In genomic region chr6:30749892-30750291, GRCm38 (mm10) we compare ENCODE assay signal across 22 mouse cellular contexts. TPM values are rescaled to one million over a fixed set of nuclear protein-coding genes. Genes with fewer than 3 reads are reported as not detected.
DNase-seq lines count a peak whose midpoint lies in the region; ATAC-seq and TF ChIP-seq lines count a peak whose summit lies in the region.
"Had no signal": no experiment of that assay in that cellular context is flagged by ENCODE, and none has a peak within 500 bp of the region (broad histone marks: within the 10 kb centered on the region; RNA-seq: fewer than 3 reads in every experiment).

No protein-coding gene starts in this region.

- H3K36me3 ChIP-seq in embryonic facial prominence, embryonic 11.5 days (replicated peaks; ENCODE audit: control insufficient read depth, insufficient read depth, low read depth, low read length): peaks cover 8% of the 10 kb centered on the region
- H3K36me3 ChIP-seq in embryonic facial prominence, embryonic 10.5 days (replicated peaks): peaks cover 62% of the 10 kb centered on the region
- peaks cover 60% of the 10 kb centered on the region for H3K36me3 ChIP-seq in heart, embryonic 13.5 days
- peaks cover 59% of the 10 kb centered on the region for H3K36me3 ChIP-seq in kidney, embryonic 15.5 days
- H3K36me3 ChIP-seq in kidney, adult 2 months (ENCODE audit: control insufficient read depth, insufficient read depth, low read length): no peaks in the 10 kb centered on the region; the same call in none of the 2 replicates
- peaks cover 57% of the 10 kb centered on the region for H3K36me3 ChIP-seq in limb, embryonic 12.5 days

- no peak overlapping the region for H3K4me3 ChIP-seq in embryonic facial prominence, embryonic 11.5 days (ENCODE audit: low read depth, low read length)
- no peak overlapping the region for H3K4me3 ChIP-seq in embryonic facial prominence, embryonic 10.5 days
- H3K4me3 ChIP-seq in heart, embryonic 13.5 days: no peak overlapping the region
- no peak overlapping the region for H3K4me3 ChIP-seq in kidney, embryonic 15.5 days (replicated peaks)
- H3K4me3 ChIP-seq in kidney, adult 2 months (ENCODE audit: insufficient read depth, low read depth, low read length): no peak overlapping the region
- no peak overlapping the region for H3K4me3 ChIP-seq in limb, embryonic 12.5 days (replicated peaks)
- H3K4me3 ChIP-seq: embryonic facial prominence, embryonic 15.5 days; hindbrain, embryonic 15.5 days; liver, embryonic 13.5 days; midbrain, embryonic 13.5 days had no signal

- H3K4me1 ChIP-seq in embryonic facial prominence, embryonic 11.5 days (ENCODE audit: control insufficient read depth, insufficient read depth, low read length): no peaks in the 10 kb centered on the region
- H3K4me1 ChIP-seq in embryonic facial prominence, embryonic 10.5 days: no peaks in the 10 kb centered on the region
- H3K4me1 ChIP-seq in heart, embryonic 13.5 days: peaks cover 18% of the 10 kb centered on the region
- peaks cover 2% of the 10 kb centered on the region; the same call in 1 of the 2 replicates for H3K4me1 ChIP-seq in kidney, embryonic 15.5 days
- no peaks in the 10 kb centered on the region for H3K4me1 ChIP-seq in kidney, adult 2 months (ENCODE audit: control insufficient read depth, insufficient read depth, low read length)
- H3K4me1 ChIP-seq in limb, embryonic 12.5 days (replicated peaks): peaks cover 8% of the 10 kb centered on the region
- H3K4me1 ChIP-seq: hindbrain, embryonic 15.5 days; liver, embryonic 13.5 days; midbrain, embryonic 13.5 days had no signal

- H3K4me2 ChIP-seq in embryonic facial prominence, embryonic 11.5 days (ENCODE audit: low read depth, low read length): no peak overlapping the region
- H3K4me2 ChIP-seq in heart, embryonic 13.5 days: no peak overlapping the region
- H3K4me2 ChIP-seq in kidney, embryonic 15.5 days: no peak overlapping the region
- no peak overlapping the region for H3K4me2 ChIP-seq in limb, embryonic 12.5 days
- H3K4me2 ChIP-seq: embryonic facial prominence, embryonic 15.5 days; hindbrain, embryonic 15.5 days; liver, embryonic 13.5 days; midbrain, embryonic 13.5 days had no signal

- peak; percentile 70; the same call in 1 of the 2 replicates for ATAC-seq in embryonic facial prominence, embryonic 11.5 days (replicated peaks; ENCODE audit: insufficient number of reproducible peaks, low FRiP score, low TSS enrichment, low read depth)
- no peak for ATAC-seq in heart, embryonic 13.5 days (ENCODE audit: extremely low read depth, insufficient number of reproducible peaks, low FRiP score, low TSS enrichment)
- peak; percentile 53; the same call in 1 of the 2 replicates for ATAC-seq in kidney, embryonic 15.5 days (replicated peaks; ENCODE audit: low FRiP score)
- peak; percentile 63; the same call in 1 of the 2 replicates for ATAC-seq in limb, embryonic 12.5 days (ENCODE audit: insufficient number of reproducible peaks, insufficient read depth, low FRiP score, low TSS enrichment, low read depth)
- ATAC-seq: midbrain, embryonic 13.5 days had no signal

- no peaks in the 10 kb centered on the region for H3K9me3 ChIP-seq in embryonic facial prominence, embryonic 11.5 days (replicated peaks; ENCODE audit: control insufficient read depth, low read length)
- no peaks in the 10 kb centered on the region for H3K9me3 ChIP-seq in embryonic facial prominence, embryonic 10.5 days
- H3K9me3 ChIP-seq in heart, embryonic 13.5 days: no peaks in the 10 kb centered on the region
- no peaks in the 10 kb centered on the region for H3K9me3 ChIP-seq in kidney, embryonic 15.5 days (replicated peaks)
- H3K9me3 ChIP-seq in limb, embryonic 12.5 days: no peaks in the 10 kb centered on the region
- H3K9me3 ChIP-seq: embryonic facial prominence, embryonic 15.5 days; hindbrain, embryonic 15.5 days; liver, embryonic 13.5 days; megakaryocyte, embryonic 14.5 days; midbrain, embryonic 13.5 days had no signal

- no peak for TF ChIP-seq CTCF in kidney, adult 2 months (conservative IDR thresholded peaks at IDR 0.05; ENCODE audit: insufficient read depth, insufficient read length, low read depth, low read length)

- 62% methylated on average over 1 of the region's 1 CpGs for WGBS in embryonic facial prominence, embryonic 11.5 days
- 84% methylated on average over 1 of the region's 1 CpGs for WGBS in embryonic facial prominence, embryonic 10.5 days
- 44% methylated on average over 1 of the region's 1 CpGs for WGBS in heart, embryonic 13.5 days
- WGBS in kidney, embryonic 15.5 days: 52% methylated on average over 1 of the region's 1 CpGs
- WGBS in kidney, adult 2 months: 40% methylated on average over 1 of the region's 1 CpGs
- WGBS in limb, embryonic 12.5 days: 64% methylated on average over 1 of the region's 1 CpGs

- no peak for TF ChIP-seq POLR2A in kidney, adult 2 months (IDR thresholded peaks at IDR 0.05; ENCODE audit: low read depth, low read length)

- H3K27me3 ChIP-seq in embryonic facial prominence, embryonic 11.5 days (ENCODE audit: control insufficient read depth, insufficient read depth, low read length): no peaks in the 10 kb centered on the region
- no peaks in the 10 kb centered on the region for H3K27me3 ChIP-seq in embryonic facial prominence, embryonic 10.5 days (replicated peaks; ENCODE audit: low read depth, poor library complexity, severe bottlenecking)
- no peaks in the 10 kb centered on the region for H3K27me3 ChIP-seq in heart, embryonic 13.5 days (replicated peaks)
- H3K27me3 ChIP-seq in kidney, embryonic 15.5 days: no peaks in the 10 kb centered on the region
- H3K27me3 ChIP-seq in kidney, adult 2 months (replicated peaks; ENCODE audit: control insufficient read depth, insufficient read depth, low read length): no peaks in the 10 kb centered on the region
- no peaks in the 10 kb centered on the region for H3K27me3 ChIP-seq in limb, embryonic 12.5 days
- H3K27me3 ChIP-seq: embryonic facial prominence, embryonic 15.5 days; hindbrain, embryonic 15.5 days; liver, embryonic 13.5 days; megakaryocyte, embryonic 14.5 days; midbrain, embryonic 13.5 days had no signal

- DNase-seq in embryonic facial prominence, embryonic 11.5 days (ENCODE audit: low spot score): no peak
- no peak for DNase-seq in embryonic facial prominence, embryonic 10.5 days (ENCODE audit: low spot score)
- DNase-seq in heart, adult 18-20 months: no peak
- no peak for DNase-seq in kidney, adult 2 months
- DNase-seq in B cell, adult 2 months: no peak
- DNase-seq: adrenal gland, postnatal 10 days; cerebellum, adult 18-20 months; cerebellum, postnatal 14 days; gastrocnemius, postnatal 14 days; kidney, postnatal 10 days; left cerebral cortex, postnatal 4 days; liver, embryonic 13.5 days; lung, adult 2 months; lung, postnatal 36 days had no signal

- H3K9ac ChIP-seq in embryonic facial prominence, embryonic 11.5 days (replicated peaks; ENCODE audit: low read length): no peak overlapping the region
- no peak overlapping the region for H3K9ac ChIP-seq in heart, embryonic 13.5 days
- H3K9ac ChIP-seq in kidney, embryonic 15.5 days: no peak overlapping the region
- H3K9ac ChIP-seq in limb, embryonic 12.5 days (replicated peaks): no peak overlapping the region
- H3K9ac ChIP-seq: embryonic facial prominence, embryonic 15.5 days; hindbrain, embryonic 15.5 days; liver, embryonic 13.5 days; midbrain, embryonic 13.5 days had no signal

- H3K27ac ChIP-seq in embryonic facial prominence, embryonic 11.5 days (replicated peaks; ENCODE audit: low read depth, low read length): 0 out of 2 replicates have a peak overlapping the region, but pooled peaks have one; percentile 8
- H3K27ac ChIP-seq in embryonic facial prominence, embryonic 10.5 days (replicated peaks): no peak overlapping the region
- 0 out of 2 replicates have a peak overlapping the region, but pooled peaks have one; percentile 12 for H3K27ac ChIP-seq in heart, embryonic 13.5 days (replicated peaks)
- H3K27ac ChIP-seq in kidney, embryonic 15.5 days: no peak overlapping the region
- no peak overlapping the region for H3K27ac ChIP-seq in kidney, adult 2 months (ENCODE audit: insufficient read depth, low read depth, low read length)
- peak overlapping the region; percentile 50; the same call in 1 of the 2 replicates for H3K27ac ChIP-seq in limb, embryonic 12.5 days
- H3K27ac ChIP-seq: embryonic facial prominence, embryonic 15.5 days; hindbrain, embryonic 15.5 days; liver, embryonic 13.5 days; midbrain, embryonic 13.5 days; stomach, postnatal 0 days had no signal

RNA-seq across cellular contexts. Expression of gene Mest, which starts 26.5 kb away (rescaled TPM):
- polyA plus RNA-seq in embryonic facial prominence, embryonic 11.5 days (2014; fragmentation: Nextera tagmentation; extraction: Ambion mirVana): 1,816 and 1,902 TPM in 2 replicates
- 1,878 and 2,201 TPM in 2 replicates for polyA plus RNA-seq in embryonic facial prominence, embryonic 10.5 days (2016; fragmentation: Nextera tagmentation; extraction: Ambion mirVana)
- 2,537 and 2,584 TPM in 2 replicates for polyA plus RNA-seq in heart, embryonic 13.5 days (2015; fragmentation: Nextera tagmentation; extraction: Ambion mirVana)
- total RNA-seq in heart, adult 18-20 months (2021): 1 to 10 TPM; 5.4 to 6.8 TPM
- 2,036 and 2,131 TPM in 2 replicates for polyA plus RNA-seq in kidney, embryonic 15.5 days (2015; fragmentation: Nextera tagmentation; extraction: Ambion mirVana)
- polyA plus RNA-seq in kidney, adult 2 months (2012; rRNA removed): 8.4 and 16.5 TPM in 2 replicates
- polyA plus RNA-seq in limb, embryonic 12.5 days (2016; fragmentation: Nextera tagmentation; extraction: Ambion mirVana): 1,412 and 1,630 TPM in 2 replicates

RNA-seq across cellular contexts. Expression of gene Cep41, which starts 56.3 kb away (rescaled TPM):
- 23.7 and 28.1 TPM in 2 replicates for polyA plus RNA-seq in embryonic facial prominence, embryonic 11.5 days (2014; fragmentation: Nextera tagmentation; extraction: Ambion mirVana)
- polyA plus RNA-seq in embryonic facial prominence, embryonic 10.5 days (2016; fragmentation: Nextera tagmentation; extraction: Ambion mirVana): 17.7 and 17.9 TPM in 2 replicates
- polyA plus RNA-seq in heart, embryonic 13.5 days (2015; fragmentation: Nextera tagmentation; extraction: Ambion mirVana): 11.0 and 12.2 TPM in 2 replicates
- total RNA-seq in heart, adult 18-20 months (2021): 1 to 10 TPM; 1.3 to 1.5 TPM
- 23.5 and 24.9 TPM in 2 replicates for polyA plus RNA-seq in kidney, embryonic 15.5 days (2015; fragmentation: Nextera tagmentation; extraction: Ambion mirVana)
- 2.6 and 2.9 TPM in 2 replicates for polyA plus RNA-seq in kidney, adult 2 months (2012; rRNA removed)
- polyA plus RNA-seq in limb, embryonic 12.5 days (2016; fragmentation: Nextera tagmentation; extraction: Ambion mirVana): 51.1 and 53.5 TPM in 2 replicates

Comparison
In these comparisons a context has a peak if more than half of its experiments do, and no peak if none do; other contexts are left out.
1. H3K27ac ChIP-seq: peak in embryonic facial prominence, embryonic 11.5 days (single experiment), heart, embryonic 13.5 days (single experiment) and limb, embryonic 12.5 days (single experiment); none in embryonic facial prominence, embryonic 10.5 days (single experiment), kidney, embryonic 15.5 days (single experiment) and kidney, adult 2 months (single experiment).
2. RNA of gene Mest, which starts 26.5 kb away (polyA plus RNA-seq): 2,537 to 2,584 TPM in heart, embryonic 13.5 days, 2,036 to 2,131 TPM in kidney, embryonic 15.5 days, 1,816 to 1,902 TPM in embryonic facial prominence, embryonic 11.5 days, 1,878 to 2,201 TPM in embryonic facial prominence, embryonic 10.5 days and 1,412 to 1,630 TPM in limb, embryonic 12.5 days; 8.4 to 16.5 TPM in kidney, adult 2 months; every median in the first group is over 10 times any median in the second.